Mouse (Mus musculus): ENCODE results near the gene Gstm1.

The Gstm1 gene

GRCm38 (mm10) chr3:107966631-107967030 lies 51.1 kb downstream of the Gstm1 start:
- DNase-seq (ENCODE audit: low spot score in 2 of 2), result no peak

DNA sequence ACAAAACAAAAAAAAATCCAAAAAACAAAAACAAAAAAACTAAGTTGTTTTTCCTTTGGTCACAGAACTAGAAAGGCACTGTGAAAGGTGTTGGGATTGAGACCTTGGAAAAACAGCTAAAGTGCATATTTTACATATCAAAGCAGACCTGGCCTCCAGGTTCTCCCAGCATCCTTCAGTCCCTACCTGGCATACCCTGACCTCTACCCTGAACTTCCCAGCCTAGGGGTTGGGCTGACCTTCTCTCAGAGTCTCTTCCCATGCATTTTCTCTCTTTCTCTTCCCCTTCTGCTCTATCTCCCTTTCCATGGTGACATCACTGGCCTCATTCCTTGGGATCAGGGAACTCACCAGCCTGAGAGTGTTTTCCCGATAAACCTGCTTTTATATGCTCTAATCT lies 52.2 kb downstream of the Gstm1 start:
- DNase-seq (ENCODE audit: low spot score in 2 of 2), result no peak

GRCm38 (mm10) chr3:107964656-107965308 lies 53.0 kb downstream of the Gstm1 start:
- no peak for DNase-seq (ENCODE audit: low spot score in 2 of 2)

DNA sequence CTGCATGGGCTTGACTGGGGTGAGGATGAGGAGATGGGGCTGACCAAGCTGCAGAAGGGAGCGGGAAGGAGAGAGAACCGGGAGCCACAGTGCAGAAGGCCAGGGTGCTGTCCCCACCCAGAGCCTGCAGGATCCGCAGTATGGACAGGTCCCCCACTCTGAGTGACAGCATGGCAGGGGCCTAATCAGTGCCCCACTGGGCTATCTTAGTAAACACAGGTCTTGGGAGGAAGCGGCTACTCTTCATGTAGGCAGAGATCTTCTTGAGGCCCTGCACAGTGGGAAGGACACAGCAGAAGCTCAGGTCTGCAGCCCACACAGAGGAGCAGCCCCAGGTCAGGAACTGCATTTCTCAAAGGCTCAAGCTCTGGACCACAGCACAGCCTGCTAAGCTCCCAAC lies 53.7 kb downstream of the Gstm1 start:
- no peak for DNase-seq (ENCODE audit: low spot score in 2 of 2)

Data from urinary bladder, postnatal 36 days (tissue).